Mouse (Mus musculus) heart, adult 2 months (tissue): ENCODE measurements around the gene Ppil2.

Experiments used
- CTCF ChIP-seq: fragments of 200-600 bp; IDR thresholded peaks from 2 replicates; pipeline ENCODE4 v1.8.1; 2022; ENCODE audit warnings: antibody characterized with exemption, mild to moderate bottlenecking, moderate library complexity
- EP300 ChIP-seq: fragments of 200-500 bp; IDR thresholded peaks from 2 replicates; pipeline ENCODE4 v1.6.1; 2011; ENCODE audit warnings: low read depth, low read length, control low read depth; ENCODE audit not compliant: insufficient read depth
- POLR2A ChIP-seq: fragments of 200-500 bp; IDR thresholded peaks from 2 replicates; pipeline ENCODE4 v1.6.1; 2011; ENCODE audit warnings: mild to moderate bottlenecking, low read depth, low read length, control low read depth; ENCODE audit not compliant: insufficient read depth

GRCm38 (mm10) chr16:17073000-17073399 lies 38.1 kb downstream of the Ppil2 start:
- TF ChIP-seq POLR2A (no peak), EP300 (no peak), CTCF (no peak)
